Mouse (Mus musculus): ENCODE measurements around the gene Scd1. TPM values are rescaled to one million over a fixed set of nuclear protein-coding genes. Genes with fewer than 3 reads are reported as not detected.

Gene Scd1
- total RNA-seq (2012; rRNA removed), result 202 and 225 TPM in 2 replicates
- total RNA-seq (2014; rRNA removed), result 240 and 314 TPM in 2 replicates
- polyA plus RNA-seq (2012; ENCODE audit: insufficient read length, low read depth), result 203 and 244 TPM in 2 replicates

DNA sequence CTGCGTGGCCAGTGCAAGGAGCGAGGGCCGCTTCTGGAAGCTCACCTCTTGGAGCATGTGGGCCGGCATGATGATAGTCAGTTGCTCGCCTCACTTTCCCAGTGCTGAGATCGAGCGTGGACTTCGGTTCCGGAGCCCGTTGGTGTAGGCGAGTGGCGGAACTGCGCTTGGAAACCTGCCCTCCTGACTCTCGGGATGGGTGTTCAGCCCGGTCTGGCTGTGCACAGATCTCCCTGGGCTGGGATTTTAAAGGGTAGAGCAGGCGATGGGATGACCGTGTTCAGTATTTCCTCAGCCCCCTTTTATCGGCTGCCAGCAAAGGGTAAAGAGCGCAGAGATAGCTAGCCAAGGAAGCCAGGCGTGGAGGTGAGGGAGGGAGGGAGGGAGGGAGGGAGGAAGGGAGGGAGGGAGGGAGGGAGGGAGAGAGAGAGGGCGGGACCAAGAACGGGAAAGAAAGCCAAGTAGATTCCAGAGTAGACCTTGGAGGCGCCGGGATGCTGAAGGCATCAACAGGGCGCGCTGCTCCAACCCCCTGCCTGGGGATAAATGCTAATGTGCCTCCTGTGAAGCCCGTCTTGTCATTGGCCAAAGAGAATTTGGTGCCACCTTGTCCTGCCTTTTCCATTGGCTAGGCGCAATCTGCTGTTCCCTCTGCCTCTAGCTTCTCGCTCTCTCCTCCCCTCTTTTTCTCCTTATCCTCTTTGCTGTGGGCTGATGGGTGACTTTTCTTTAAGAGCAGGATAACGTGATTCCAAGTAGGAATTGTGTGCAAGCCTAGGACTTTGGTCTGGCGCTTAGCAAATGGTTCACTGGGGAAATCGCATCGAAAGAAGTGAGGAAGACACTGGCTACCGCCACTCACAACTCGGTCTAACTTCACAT, at the start of gene Scd1:
Gene Scd1, minus strand, starts transcription at position 539 of the 882 bp plus-strand sequence.
- DNase-seq (ENCODE audit: extremely low read depth), result peak; percentile 88
- in situ Hi-C loops (cut with MboI; ENCODE audit: low pct_ligation_motif_present, low pct_unique_long_range_greater_than_20kb, low sequenced_read_pairs) (no loop called here), dilution Hi-C loops (cut with MboI; ENCODE audit: extremely low pct_ligation_motif_present, extremely low pct_unique_long_range_greater_than_20kb, low sequenced_read_pairs) (no loop called here)
- Histone ChIP-seq H3K4me2 (ENCODE audit: insufficient read depth, low read depth, poor library complexity, severe bottlenecking) (peak within 1 kb of the TSS; percentile 63), H3K27me3 (replicated peaks) (no peaks in the 10 kb centered on the region), H3K4me1 (ENCODE audit: control insufficient read depth in 1 of 2, insufficient read depth in 2 of 2) (peaks cover 14 to 54% of the 10 kb centered on the region in 2 experiments), H3K9me3 (replicated peaks; ENCODE audit: low read length) (no peaks in the 10 kb centered on the region), H3K79me2 (replicated peaks; ENCODE audit: control insufficient read depth, extremely low read depth, insufficient read depth, poor library complexity, severe bottlenecking) (peaks cover 43% of the 10 kb centered on the region), H3K36me3 (replicated peaks in 1 of 2; ENCODE audit: control insufficient read depth in 1 of 2, insufficient read depth in 1 of 2, low read length in 1 of 2) (peaks cover 24 to 38% of the 10 kb centered on the region in 2 experiments), H3K27ac (ENCODE audit: insufficient read depth, low read depth) (peak within 1 kb of the TSS; percentile 55), H3K9ac (ENCODE audit: insufficient read depth, low read depth) (peak within 1 kb of the TSS; percentile 78), H3K4me3 (replicated peaks in 1 of 3; ENCODE audit: low read depth in 2 of 3, low read length in 2 of 3, poor library complexity in 1 of 3) (peak within 1 kb of the TSS; percentile 64 to 72 (median 71))
- TF ChIP-seq POLR2A (IDR thresholded peaks at IDR 0.05; ENCODE audit: low read depth, low read length) (peak; percentile 68), MAZ (IDR thresholded peaks at IDR 0.05; ENCODE audit: low read depth, low read length) (0 out of 2 replicates have a peak, but pooled peaks have one; percentile 17), TCF12 (IDR thresholded peaks at IDR 0.05; ENCODE audit: low read depth, low read length) (peak; percentile 72), MAX (IDR thresholded peaks at IDR 0.05; ENCODE audit: low read length) (peak; percentile 21; the same call in 1 of the 2 replicates), BHLHE40 (IDR thresholded peaks at IDR 0.05; ENCODE audit: low read depth, low read length) (peak; percentile 17; the same call in 1 of the 2 replicates), MAFK (IDR thresholded peaks at IDR 0.05; ENCODE audit: insufficient replicate concordance, low read length) (no peak), CTCF (conservative IDR thresholded peaks at IDR 0.05 in 1 of 2, IDR thresholded peaks at IDR 0.05 in 1 of 2; ENCODE audit: low read depth in 2 of 2, low read length in 2 of 2) (no peak), TBP (conservative IDR thresholded peaks at IDR 0.05; ENCODE audit: low read depth, low read length) (peak; percentile 86), UBTF (IDR thresholded peaks at IDR 0.05; ENCODE audit: low read depth, low read length) (peak; percentile 35; the same call in 1 of the 2 replicates), SIN3A (IDR thresholded peaks at IDR 0.05; ENCODE audit: low read length) (peak; percentile 65), NELFE (IDR thresholded peaks at IDR 0.05; ENCODE audit: low read depth, low read length) (0 out of 2 replicates have a peak, but pooled peaks have one; percentile 23), MXI1 (IDR thresholded peaks at IDR 0.05; ENCODE audit: low read depth, low read length) (peak; percentile 50; the same call in 1 of the 2 replicates), E2F4 (IDR thresholded peaks at IDR 0.05; ENCODE audit: insufficient replicate concordance, low read depth, low read length) (no peak)

GRCm38 (mm10) chr19:44455356-44455755, 47.7 kb upstream of the Scd1 start:
- Histone ChIP-seq H3K79me2 (replicated peaks; ENCODE audit: control insufficient read depth, extremely low read depth, insufficient read depth, poor library complexity, severe bottlenecking) (no peaks in the 10 kb centered on the region), H3K36me3 (replicated peaks in 1 of 2; ENCODE audit: control insufficient read depth in 1 of 2, insufficient read depth in 1 of 2, low read length in 1 of 2) (no peaks in the 10 kb centered on the region), H3K4me3 (replicated peaks in 1 of 3; ENCODE audit: low read depth in 2 of 3, low read length in 2 of 3, poor library complexity in 1 of 3) (no peak overlapping the region), H3K4me1 (ENCODE audit: control insufficient read depth in 1 of 2, insufficient read depth in 2 of 2) (peaks cover 25 to 42% of the 10 kb centered on the region in 2 experiments), H3K27me3 (replicated peaks) (peaks cover 2% of the 10 kb centered on the region), H3K27ac (ENCODE audit: insufficient read depth, low read depth) (no peak overlapping the region), H3K9me3 (replicated peaks; ENCODE audit: low read length) (no peaks in the 10 kb centered on the region), H3K4me2 (ENCODE audit: insufficient read depth, low read depth, poor library complexity, severe bottlenecking) (no peak overlapping the region), H3K9ac (ENCODE audit: insufficient read depth, low read depth) (no peak overlapping the region)
- DNase-seq (ENCODE audit: extremely low read depth), result no peak
- dilution Hi-C loops (cut with MboI; ENCODE audit: extremely low pct_ligation_motif_present, extremely low pct_unique_long_range_greater_than_20kb, low sequenced_read_pairs) (no loop called here), in situ Hi-C loops (cut with MboI; ENCODE audit: low pct_ligation_motif_present, low pct_unique_long_range_greater_than_20kb, low sequenced_read_pairs) (no loop called here)
- no peak for TF ChIP-seq E2F4 (IDR thresholded peaks at IDR 0.05; ENCODE audit: insufficient replicate concordance, low read depth, low read length)
- TF ChIP-seq IRF4 (IDR thresholded peaks at IDR 0.05; ENCODE audit: low read depth, low read length), result no peak
- no peak for TF ChIP-seq MXI1 (IDR thresholded peaks at IDR 0.05; ENCODE audit: low read depth, low read length)
- no peak for TF ChIP-seq ZMIZ1 (IDR thresholded peaks at IDR 0.05; ENCODE audit: low read depth, low read length)
- no peak for TF ChIP-seq JUND (conservative IDR thresholded peaks at IDR 0.05; ENCODE audit: low read depth, low read length)
- no peak for TF ChIP-seq ETS1 (conservative IDR thresholded peaks at IDR 0.05; ENCODE audit: low read depth, low read length)
- no peak for TF ChIP-seq MAZ (IDR thresholded peaks at IDR 0.05; ENCODE audit: low read depth, low read length)
- no peak for TF ChIP-seq ELF1 (IDR thresholded peaks at IDR 0.05; ENCODE audit: low read depth, low read length)
- no peak for TF ChIP-seq PAX5 (IDR thresholded peaks at IDR 0.05; ENCODE audit: low read length)
- TF ChIP-seq TCF12 (IDR thresholded peaks at IDR 0.05; ENCODE audit: low read depth, low read length), result no peak
- no peak for TF ChIP-seq MAFK (IDR thresholded peaks at IDR 0.05; ENCODE audit: insufficient replicate concordance, low read length)
- TF ChIP-seq BHLHE40 (IDR thresholded peaks at IDR 0.05; ENCODE audit: low read depth, low read length), result no peak
- TF ChIP-seq NRF1 (IDR thresholded peaks at IDR 0.05; ENCODE audit: low read depth, low read length), result no peak
- TF ChIP-seq HCFC1 (IDR thresholded peaks at IDR 0.05; ENCODE audit: low read depth, low read length), result no peak
- TF ChIP-seq KAT2A (IDR thresholded peaks at IDR 0.05; ENCODE audit: insufficient replicate concordance, low read length), result no peak
- no peak for TF ChIP-seq NELFE (IDR thresholded peaks at IDR 0.05; ENCODE audit: low read depth, low read length)
- TF ChIP-seq USF2 (conservative IDR thresholded peaks at IDR 0.05; ENCODE audit: low read depth, low read length), result no peak
